Mouse (Mus musculus): Measurements from ENCODE around the gene Srpk2.

DNA sequence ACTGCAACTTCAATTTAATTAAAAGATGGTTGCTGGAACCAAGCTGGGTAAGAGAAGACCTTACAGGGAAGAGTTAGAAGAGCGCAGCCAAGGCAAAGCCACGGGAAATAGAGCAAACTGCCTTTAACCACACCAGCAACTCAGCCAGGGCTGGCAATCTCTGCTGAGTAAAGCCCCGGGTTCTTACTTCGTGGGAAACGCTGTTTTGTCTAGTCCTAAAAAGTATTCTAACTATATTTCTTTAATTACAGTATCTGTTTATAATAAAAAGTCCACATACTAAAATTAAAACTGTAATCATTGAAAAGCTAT lies 67.4 kb downstream of the Srpk2 start:
- TF ChIP-seq CTCF (IDR thresholded peaks at IDR 0.05; ENCODE audit: low read depth, low read length): no peak
- no peak for TF ChIP-seq POLR2A (IDR thresholded peaks at IDR 0.05; ENCODE audit: extremely low read depth, insufficient read depth, low read length)

All from liver, adult 2 months (tissue).